Mouse (Mus musculus) ES-Bruce4 (cell line): ENCODE measurements around the gene Spi1.

Source experiments
- CTCF ChIP-seq: IDR thresholded peaks from one replicate; pipeline ENCODE4 v1.8.1; 2011; ENCODE audit warnings: low read depth, low read length
- EP300 ChIP-seq: IDR thresholded peaks from 2 replicates; pipeline ENCODE4 v1.6.1; 2011; ENCODE audit warnings: low read depth, low read length; ENCODE audit not compliant: insufficient read depth
- POLR2A ChIP-seq: IDR thresholded peaks from one replicate; pipeline ENCODE4 v1.8.1; 2011; ENCODE audit warnings: low read length; ENCODE audit not compliant: insufficient read depth

- TF ChIP-seq CTCF (no peak), EP300 (no peak), POLR2A (no peak)
Observed at GRCm38 (mm10) chr2:91090827-91091226, 8.6 kb downstream of the Spi1 start.
